Mouse (Mus musculus): Measurements from ENCODE around the gene Sympk. TPM values are rescaled to one million over a fixed set of nuclear protein-coding genes. Genes with fewer than 3 reads are reported as not detected.

The Sympk gene
- total RNA-seq, 1 experiment from 2014 or later: 120 TPM

Small RNA genes lying within 50 kb of the gene (microRNA-seq; reads per million reads assigned to microRNA genes)
- 1.7 to 2.5 reads per million in 2 experiments for gene Mir3100

Other genes starting within 250 kb of the Sympk start
- not detected in 2 replicates for gene Psg19, start 225.9 kb upstream of the Sympk start, total RNA-seq (2021)
- not detected in 2 replicates for gene Psg17, start 202.8 kb upstream of the Sympk start, total RNA-seq (2021)
- gene Mill2, start 184.4 kb upstream of the Sympk start, total RNA-seq (2021): 5.3 and 7.8 TPM in 2 replicates
- 1.9 and 2.0 TPM in 2 replicates for gene Pglyrp1, start 153.0 kb upstream of the Sympk start, total RNA-seq (2021)
- gene Ccdc61, start 114.0 kb upstream of the Sympk start, total RNA-seq (2021): 16.5 and 20.8 TPM in 2 replicates
- 4.9 and 6.2 TPM in 2 replicates for gene Nova2, start 98.5 kb upstream of the Sympk start, total RNA-seq (2021)
- gene Nanos2, start 37.0 kb upstream of the Sympk start, total RNA-seq (2021): not detected in 2 replicates
- 10.9 and 13.0 TPM in 2 replicates for gene Mypop, start 33.1 kb upstream of the Sympk start, total RNA-seq (2021)
- 45.8 and 48.3 TPM in 2 replicates for gene Irf2bp1, start 20.3 kb upstream of the Sympk start, total RNA-seq (2021)
- gene Foxa3, start 839 bp upstream of the Sympk start, total RNA-seq (2021): 0.76 TPM in 1 of 2 replicates, not detected in the other
- gene Rsph6a, start 30.3 kb downstream of the Sympk start, total RNA-seq (2021): not detected in 2 replicates
- gene Dmwd, start 51.9 kb downstream of the Sympk start, total RNA-seq (2021): 53.1 and 64.1 TPM in 2 replicates
- 106 and 114 TPM in 2 replicates for gene Dmpk, start 59.5 kb downstream of the Sympk start, total RNA-seq (2021)
- gene Six5, start 70.2 kb downstream of the Sympk start, total RNA-seq (2021): 21.8 and 26.1 TPM in 2 replicates
- 0.09 TPM in 1 of 2 replicates, not detected in the other for gene Gm4969, start 94.0 kb downstream of the Sympk start, total RNA-seq (2021)
- 11.7 and 15.1 TPM in 2 replicates for gene Fbxo46, start 95.5 kb downstream of the Sympk start, total RNA-seq (2021)
- 15.4 and 20.3 TPM in 2 replicates for gene Qpctl, start 124.9 kb downstream of the Sympk start, total RNA-seq (2021)
- gene Snrpd2, start 125.3 kb downstream of the Sympk start, total RNA-seq (2021): 90.5 and 99.0 TPM in 2 replicates
- 0.27 and 0.43 TPM in 2 replicates for gene Gipr, start 141.8 kb downstream of the Sympk start, total RNA-seq (2021)
- 36.3 and 66.2 TPM in 2 replicates for gene Eml2, start 152.0 kb downstream of the Sympk start, total RNA-seq (2021)
- gene Gpr4, start 188.2 kb downstream of the Sympk start, total RNA-seq (2021): 6.2 and 7.5 TPM in 2 replicates
- gene Opa3, start 204.0 kb downstream of the Sympk start, total RNA-seq (2021): 26.9 and 30.6 TPM in 2 replicates
- 47.4 and 61.4 TPM in 2 replicates for gene Vasp, start 247.4 kb downstream of the Sympk start, total RNA-seq (2021)

Data from adrenal gland, postnatal 25 days (tissue).